Mouse (Mus musculus) heart, embryonic 12.5 days (tissue): ENCODE data around the gene Grn. TPM values are rescaled to one million over a fixed set of nuclear protein-coding genes. Genes with fewer than 3 reads are reported as not detected.

ENCODE experiments used
- ATAC-seq: fragments of 200-750 bp; cut with Nextera tagmentation; 2 replicates; pipeline ENCODE4 v1.8.0; 2017; ENCODE audit warnings: moderate TSS enrichment, moderate library complexity; ENCODE audit not compliant: insufficient number of reproducible peaks, low FRiP score
- H3K27ac ChIP-seq: fragments of 300-500 bp; sonication (generic); 2 replicates; pipeline ENCODE4 v1.5.1; 2016; ENCODE audit warnings: mild to moderate bottlenecking, moderate library complexity; ENCODE audit not compliant: poor library complexity, severe bottlenecking
- H3K27me3 ChIP-seq: fragments of 300-500 bp; sonication (generic); replicated peaks from 2 replicates; pipeline ENCODE4 v1.6.1; 2016; ENCODE audit warnings: mild to moderate bottlenecking, moderate library complexity
- H3K36me3 ChIP-seq: fragments of 300-500 bp; sonication (generic); 2 replicates; pipeline ENCODE4 v1.6.1; 2016; ENCODE audit warnings: mild to moderate bottlenecking, moderate library complexity
- H3K4me1 ChIP-seq: fragments of 300-500 bp; sonication (generic); replicated peaks from 2 replicates; pipeline ENCODE4 v1.6.1; 2016; ENCODE audit warnings: mild to moderate bottlenecking
- H3K4me2 ChIP-seq: fragments of 300-500 bp; sonication (generic); 2 replicates; pipeline ENCODE4 v1.6.1; 2016; ENCODE audit warnings: mild to moderate bottlenecking, moderate library complexity
- H3K4me3 ChIP-seq: fragments of 300-500 bp; sonication (generic); 2 replicates; pipeline ENCODE4 v1.5.1; 2016; ENCODE audit warnings: mild to moderate bottlenecking
- H3K9ac ChIP-seq: fragments of 300-500 bp; sonication (generic); 2 replicates; pipeline ENCODE4 v1.6.1; 2016; ENCODE audit warnings: mild to moderate bottlenecking, moderate library complexity
- H3K9me3 ChIP-seq: fragments of 300-500 bp; sonication (generic); replicated peaks from 2 replicates; pipeline ENCODE4 v1.6.1; 2016; ENCODE audit warnings: mild to moderate bottlenecking, moderate library complexity
- whole genome bisulfite sequencing: fragments of 180-500 bp; shearing (Covaris S2); methylation state at CpG from one replicate; pipeline ENCODE4 v1.1.7; 2016; 5-methylcytosine and 5-hydroxymethylcytosine counted together
- polyA plus RNA-seq: library from polyadenylated mRNA; unstranded; fragments of >200 nt; fragmentation: Nextera tagmentation; extraction: Ambion mirVana; gene quantifications from 2 replicates; pipeline ENCODE4 v1.2.1, GENCODE M21; 2016

Gene Grn
- polyA plus RNA-seq, 1 experiment from 2014 or later, result 191 TPM

DNA sequence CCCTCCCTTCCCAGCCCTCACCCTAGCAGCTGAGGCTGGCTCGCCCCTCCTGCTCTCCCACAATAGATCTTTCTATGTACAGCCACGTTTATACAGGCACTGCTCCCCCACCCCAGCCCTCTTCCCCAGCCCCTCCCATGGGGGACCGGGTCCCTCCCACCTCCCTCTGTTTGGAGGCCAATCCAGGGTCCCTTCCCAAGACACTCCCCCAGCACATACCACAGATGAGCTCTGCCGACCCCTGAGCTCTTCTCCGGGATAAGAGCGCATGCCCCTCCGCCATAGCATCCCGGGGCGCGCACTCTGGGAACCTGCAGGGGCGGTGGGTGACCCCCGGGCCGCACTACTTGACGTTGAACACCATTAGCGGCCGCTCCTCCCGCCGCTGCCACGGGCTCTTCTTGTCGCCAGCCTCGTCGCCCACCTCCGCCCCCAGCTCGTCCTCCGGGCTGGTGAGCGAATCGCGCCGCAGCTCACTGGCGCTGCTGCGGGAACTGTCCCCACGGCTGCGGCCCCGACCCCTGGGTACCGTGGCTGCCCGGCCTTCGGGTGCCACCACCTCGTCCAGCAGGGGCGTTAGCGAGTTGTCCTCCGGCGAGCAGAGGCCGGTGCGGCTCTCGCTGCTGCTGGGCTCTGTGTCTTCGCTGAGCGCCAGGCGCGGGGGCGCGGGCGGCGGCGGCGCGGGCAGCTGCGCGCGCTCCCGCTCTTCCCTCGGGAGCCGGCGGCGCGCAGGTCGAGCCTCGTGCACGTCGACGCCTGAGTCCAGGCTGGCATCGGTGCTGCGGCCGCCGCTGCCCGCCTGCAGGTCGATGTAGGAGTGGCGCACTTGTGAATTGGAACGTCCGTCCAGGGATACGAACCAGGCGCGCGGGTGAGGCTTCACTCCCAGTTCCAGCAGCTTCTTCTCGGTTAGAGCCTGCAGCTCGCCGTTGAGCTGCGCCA, 7.3 kb downstream of the Grn start:
- Histone ChIP-seq H3K36me3 (peaks cover 72% of the 10 kb centered on the region), H3K4me3 (peak overlapping the region; percentile 54), H3K27ac (peak overlapping the region; percentile 14), H3K4me1 (peaks cover 20% of the 10 kb centered on the region), H3K9ac (peak overlapping the region; percentile 71), H3K27me3 (peaks cover 8% of the 10 kb centered on the region; the same call in 1 of the 2 replicates), H3K9me3 (no peaks in the 10 kb centered on the region), H3K4me2 (peak overlapping the region; percentile 93)
- 9% methylated on average over 87 of the region's 87 CpGs for WGBS
- 0 out of 2 replicates have a peak, but pooled peaks have one; percentile 22 for ATAC-seq

DNA sequence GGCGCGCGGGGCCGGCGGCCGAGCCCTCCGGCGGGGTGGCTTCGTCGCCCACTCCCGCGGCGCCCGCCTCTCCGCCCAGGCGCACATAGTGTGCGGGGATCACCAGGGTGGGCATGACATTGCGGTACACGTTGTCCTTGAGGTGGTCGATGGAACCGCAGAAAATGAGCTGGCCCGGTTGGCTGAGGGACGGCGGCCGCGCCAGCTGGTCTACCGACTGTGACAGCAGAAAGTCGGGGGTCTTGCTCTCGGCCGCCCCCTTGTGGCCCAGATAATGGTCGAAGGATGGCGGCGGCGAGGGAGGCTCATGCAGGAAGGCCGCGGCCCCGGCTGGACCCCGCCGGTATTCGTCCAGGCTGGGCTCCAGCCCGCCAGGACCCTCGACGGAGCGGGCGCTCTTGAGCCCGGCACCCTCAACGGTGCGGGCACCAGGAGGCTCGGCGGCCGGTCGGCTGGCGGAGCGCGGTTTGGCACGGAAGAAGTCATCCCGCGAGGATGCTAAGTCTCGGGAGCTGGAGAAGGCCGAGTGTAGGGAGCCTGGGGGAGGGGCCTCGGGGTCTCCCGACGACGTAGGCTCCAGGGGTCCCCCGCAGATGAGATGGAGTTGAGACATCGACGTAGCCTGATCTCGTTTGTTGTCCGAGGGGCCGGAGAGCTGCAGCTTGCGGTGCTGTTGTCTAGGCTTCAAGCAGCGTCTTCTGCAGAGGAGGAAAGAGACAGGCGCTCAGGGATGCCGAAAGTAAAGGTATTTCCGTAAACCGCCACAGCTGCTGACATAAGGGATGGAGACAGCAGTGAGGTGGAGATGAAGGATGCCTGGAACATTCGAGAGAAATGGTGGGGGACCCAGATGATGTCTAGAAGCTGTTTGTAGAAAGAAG, 8.3 kb downstream of the Grn start:
- Histone ChIP-seq H3K4me2 (peak overlapping the region; percentile 93), H3K36me3 (peaks cover 72% of the 10 kb centered on the region), H3K9ac (peak overlapping the region; percentile 71), H3K27ac (0 out of 2 replicates have a peak overlapping the region, but pooled peaks have one; percentile 14), H3K9me3 (no peaks in the 10 kb centered on the region), H3K4me1 (peaks cover 15% of the 10 kb centered on the region), H3K27me3 (peaks cover 8% of the 10 kb centered on the region; the same call in 1 of the 2 replicates), H3K4me3 (peak overlapping the region; percentile 54)
- peak; percentile 23 for ATAC-seq
- WGBS, result 10% methylated on average over 70 of the region's 77 CpGs

DNA sequence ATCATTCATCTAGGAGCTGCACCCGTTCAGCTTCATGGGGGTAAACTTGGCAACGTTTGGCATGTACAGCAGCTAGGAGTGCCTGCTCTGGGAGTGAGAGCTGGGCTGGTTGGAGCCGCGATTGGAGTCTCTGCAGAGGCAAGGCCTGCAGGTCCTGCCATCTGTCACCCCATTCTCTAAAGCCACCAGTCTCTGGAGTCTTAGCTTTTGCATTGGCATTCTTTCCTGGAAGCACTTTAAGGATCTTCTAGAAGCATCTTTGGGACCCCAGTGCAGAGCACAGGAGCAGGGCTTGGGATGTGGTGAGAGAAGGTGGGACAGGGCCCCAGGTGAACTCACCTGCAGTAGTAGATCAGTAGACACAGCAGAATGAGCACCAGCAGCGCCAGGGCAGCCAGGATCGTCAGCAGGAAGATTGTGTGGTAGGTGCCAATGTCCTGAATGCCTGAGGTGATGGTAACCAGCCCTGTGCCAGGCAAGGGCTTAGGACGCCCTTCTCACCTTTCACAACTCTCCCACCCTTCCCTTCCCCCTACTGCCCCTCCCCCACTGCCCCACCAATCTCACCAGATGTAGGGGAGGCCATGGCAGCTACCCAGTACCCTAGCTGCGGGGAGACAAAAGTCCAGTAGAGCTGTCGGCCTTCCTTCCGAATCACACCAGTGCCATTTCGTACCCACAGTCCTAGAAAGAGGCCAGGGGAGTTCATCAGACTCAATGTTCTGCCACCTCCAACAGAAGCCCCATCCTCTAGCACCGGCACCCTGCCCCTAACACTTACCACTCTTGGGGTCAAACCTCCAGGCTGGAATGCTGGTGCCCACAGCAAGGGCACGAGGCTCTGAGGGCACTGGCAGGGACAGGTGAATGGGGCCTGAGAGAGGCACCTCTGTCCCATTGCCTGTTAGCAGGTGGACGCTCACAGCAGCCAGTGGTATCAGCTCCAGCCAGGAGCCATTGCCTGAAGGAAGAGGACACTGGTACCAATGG, 9.3 kb downstream of the Grn start:
- no peak for ATAC-seq
- H3K27me3 ChIP-seq, result peaks cover 8% of the 10 kb centered on the region; the same call in 1 of the 2 replicates
- peaks cover 71% of the 10 kb centered on the region for H3K36me3 ChIP-seq
- H3K4me2 ChIP-seq, result peak overlapping the region; percentile 93
- H3K4me1 ChIP-seq, result peaks cover 24% of the 10 kb centered on the region
- H3K27ac ChIP-seq, result no peak overlapping the region
- H3K9me3 ChIP-seq, result no peaks in the 10 kb centered on the region
- WGBS, result 73% methylated on average over 14 of the region's 14 CpGs
- no peak overlapping the region for H3K4me3 ChIP-seq
- H3K9ac ChIP-seq, result no peak overlapping the region

DNA sequence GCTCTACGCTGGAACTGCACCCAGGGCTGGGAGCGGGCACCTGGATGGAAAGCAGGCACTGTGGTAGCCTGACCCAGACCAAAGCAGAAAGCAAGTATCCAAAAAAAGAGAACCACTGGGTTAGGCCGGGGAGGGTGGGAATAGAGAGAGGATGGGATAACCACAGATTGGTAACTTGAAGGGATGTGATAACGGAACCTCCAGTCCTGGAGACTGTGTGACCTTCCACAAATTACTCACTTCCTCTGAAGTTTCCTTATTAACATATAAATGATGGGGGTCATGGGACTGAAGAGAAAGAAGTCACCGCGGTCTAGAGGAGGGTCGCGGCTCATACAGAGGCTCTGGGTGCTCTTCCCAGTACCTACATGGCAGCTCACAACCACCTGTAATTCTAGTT, 10.1 kb downstream of the Grn start:
- H3K36me3 ChIP-seq, result peaks cover 63% of the 10 kb centered on the region
- peaks cover 8% of the 10 kb centered on the region; the same call in 1 of the 2 replicates for H3K27me3 ChIP-seq
- H3K4me2 ChIP-seq, result no peak overlapping the region
- WGBS, result 87% methylated on average over 8 of the region's 8 CpGs
- no peak overlapping the region for H3K27ac ChIP-seq
- peaks cover 33% of the 10 kb centered on the region for H3K4me1 ChIP-seq
- H3K9me3 ChIP-seq, result no peaks in the 10 kb centered on the region
- H3K9ac ChIP-seq, result no peak overlapping the region
- H3K4me3 ChIP-seq, result no peak overlapping the region
- no peak for ATAC-seq

DNA sequence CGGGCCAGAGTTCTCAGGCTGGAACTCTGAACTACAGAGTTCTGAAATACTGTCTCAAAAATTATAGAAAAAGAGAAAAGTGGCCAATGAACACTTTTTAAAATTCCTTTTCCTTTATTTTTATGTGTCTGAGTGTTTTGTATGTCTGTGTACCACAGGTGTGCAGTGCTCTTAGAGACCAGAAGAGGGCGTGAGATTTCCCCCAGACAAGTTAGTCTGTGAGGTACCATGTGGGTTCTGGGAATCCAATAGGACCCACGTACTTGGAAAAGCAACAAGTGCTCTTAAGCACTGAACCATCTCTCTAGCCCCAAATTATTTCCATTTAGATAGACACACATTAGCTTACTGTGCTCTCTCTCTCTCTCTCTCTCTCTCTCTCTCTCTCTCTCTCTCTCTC, 11.3 kb downstream of the Grn start:
- no peaks in the 10 kb centered on the region for H3K9me3 ChIP-seq
- H3K4me1 ChIP-seq, result peaks cover 45% of the 10 kb centered on the region
- no peak overlapping the region for H3K4me3 ChIP-seq
- WGBS, result 73% methylated on average over 3 of the region's 3 CpGs
- H3K9ac ChIP-seq, result no peak overlapping the region
- no peak for ATAC-seq
- peaks cover 51% of the 10 kb centered on the region for H3K36me3 ChIP-seq
- H3K27ac ChIP-seq, result no peak overlapping the region
- no peak overlapping the region for H3K4me2 ChIP-seq
- peaks cover 8% of the 10 kb centered on the region; the same call in 1 of the 2 replicates for H3K27me3 ChIP-seq

DNA sequence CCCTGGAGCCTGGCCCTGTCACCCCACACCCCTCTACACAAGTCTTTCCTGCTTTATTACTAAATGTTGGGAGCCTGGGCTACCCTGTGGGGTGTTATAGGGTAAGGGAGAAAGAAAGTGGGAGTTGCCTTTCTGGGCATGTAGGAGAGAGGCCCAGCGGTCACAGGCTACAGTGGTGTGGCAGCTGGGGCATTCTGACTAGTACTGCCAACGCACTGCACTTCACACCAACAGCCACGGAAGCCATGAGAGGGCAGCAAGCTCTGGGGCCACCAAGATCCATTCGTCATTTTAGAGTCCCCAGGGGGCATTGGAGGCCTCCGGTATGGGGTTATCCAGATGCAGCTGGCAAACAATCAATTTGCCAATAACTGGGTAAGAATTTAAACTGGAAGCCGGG, 12.0 kb downstream of the Grn start:
- peaks cover 50% of the 10 kb centered on the region for H3K36me3 ChIP-seq
- no peak overlapping the region for H3K27ac ChIP-seq
- WGBS, result 88% methylated on average over 6 of the region's 6 CpGs
- H3K9ac ChIP-seq, result no peak overlapping the region
- H3K4me1 ChIP-seq, result peaks cover 43% of the 10 kb centered on the region
- H3K9me3 ChIP-seq, result no peaks in the 10 kb centered on the region
- peaks cover 8% of the 10 kb centered on the region; the same call in 1 of the 2 replicates for H3K27me3 ChIP-seq
- ATAC-seq, result no peak
- H3K4me2 ChIP-seq, result no peak overlapping the region
- no peak overlapping the region for H3K4me3 ChIP-seq

DNA sequence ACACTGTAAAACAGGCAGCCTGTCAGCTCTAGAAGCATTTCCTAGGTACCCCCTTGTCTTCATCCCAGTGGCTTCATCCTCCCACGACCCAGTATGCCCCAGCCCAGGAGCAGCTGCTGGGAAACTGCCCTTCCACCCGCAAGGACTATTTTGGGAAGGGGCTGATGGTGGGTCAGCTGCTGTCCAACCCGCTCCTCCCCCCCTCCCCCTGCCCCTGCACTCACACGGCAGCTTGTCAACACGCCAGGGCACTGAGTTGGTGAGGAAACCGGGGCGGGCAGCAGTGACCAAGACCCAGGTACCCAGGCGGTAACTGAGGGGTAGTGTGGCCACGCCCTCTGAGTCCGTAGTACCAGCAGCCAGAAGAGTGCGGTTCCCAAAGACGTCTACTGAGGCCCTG, 13.6 kb downstream of the Grn start:
- Histone ChIP-seq H3K9me3 (no peaks in the 10 kb centered on the region), H3K27ac (no peak overlapping the region), H3K27me3 (peaks cover 8% of the 10 kb centered on the region; the same call in 1 of the 2 replicates), H3K9ac (no peak overlapping the region), H3K4me3 (no peak overlapping the region), H3K36me3 (peaks cover 46% of the 10 kb centered on the region), H3K4me2 (peak overlapping the region; percentile 46), H3K4me1 (peaks cover 45% of the 10 kb centered on the region)
- no peak for ATAC-seq
- WGBS, result 38% methylated on average over 12 of the region's 12 CpGs

DNA sequence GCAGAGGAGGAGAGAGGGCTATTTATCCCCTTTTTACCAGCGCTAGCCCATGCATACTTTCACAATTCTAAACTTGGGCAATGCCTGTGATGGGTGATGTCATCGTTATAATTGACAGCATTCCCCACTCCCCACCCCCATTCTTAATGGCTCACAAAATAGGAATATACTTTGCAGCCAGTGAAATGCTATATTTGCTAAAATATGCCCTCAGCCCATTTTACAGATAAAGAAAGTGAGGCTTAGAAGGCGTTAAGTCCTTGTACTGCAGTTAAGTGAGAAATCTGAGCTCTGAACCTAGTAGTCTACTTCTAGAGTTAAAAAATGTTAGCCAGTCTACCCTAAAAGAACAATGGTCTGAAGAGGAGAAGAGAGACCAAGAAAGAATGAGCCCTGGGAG, 14.2 kb downstream of the Grn start:
- no peak overlapping the region for H3K27ac ChIP-seq
- 64% methylated on average over 3 of the region's 3 CpGs for WGBS
- no peak for ATAC-seq
- no peak overlapping the region for H3K9ac ChIP-seq
- peaks cover 6% of the 10 kb centered on the region; the same call in 1 of the 2 replicates for H3K27me3 ChIP-seq
- H3K4me1 ChIP-seq, result peaks cover 50% of the 10 kb centered on the region
- H3K36me3 ChIP-seq, result peaks cover 41% of the 10 kb centered on the region
- H3K9me3 ChIP-seq, result no peaks in the 10 kb centered on the region
- no peak overlapping the region for H3K4me3 ChIP-seq
- peak overlapping the region; percentile 46 for H3K4me2 ChIP-seq

DNA sequence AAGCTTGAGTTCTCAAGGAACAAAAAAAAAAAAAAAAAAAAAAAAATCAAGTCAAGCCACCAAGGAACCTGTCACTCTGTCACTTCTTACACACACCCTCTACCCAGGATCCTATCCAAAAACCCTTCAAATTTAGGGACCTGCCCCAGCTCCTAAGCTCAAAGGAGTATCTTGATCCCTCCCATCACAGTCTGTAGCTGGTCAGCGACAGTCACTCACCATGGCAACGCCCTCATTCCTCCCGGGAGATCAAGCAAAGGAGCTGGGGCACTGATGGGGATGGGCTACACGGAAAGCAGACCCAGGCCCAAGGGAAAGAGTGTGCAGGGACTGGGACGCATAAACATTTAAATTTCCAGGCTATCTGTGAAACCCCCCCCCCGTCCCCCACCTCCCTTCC, 14.7 kb downstream of the Grn start:
- H3K4me1 ChIP-seq, result peaks cover 52% of the 10 kb centered on the region
- H3K9me3 ChIP-seq, result no peaks in the 10 kb centered on the region
- H3K4me2 ChIP-seq, result peak overlapping the region; percentile 79
- H3K27me3 ChIP-seq, result 0 out of 2 replicates have a peak, but pooled peaks cover 3% of the 10 kb centered on the region
- WGBS, result 15% methylated on average over 6 of the region's 6 CpGs
- no peak overlapping the region for H3K4me3 ChIP-seq
- no peak overlapping the region for H3K27ac ChIP-seq
- ATAC-seq, result no peak
- H3K36me3 ChIP-seq, result peaks cover 36% of the 10 kb centered on the region
- H3K9ac ChIP-seq, result 0 out of 2 replicates have a peak overlapping the region, but pooled peaks have one; percentile 17
